Mouse (Mus musculus): ENCODE measurements at regions not wholly inside any gene's neighbourhood (a gene's known extent, or its start where the extent isn't known, plus 50 kb on each side); places are given as distances from the start of the nearest gene placed in this dataset.

GRCm38 (mm10) chr11:31787917-31788703, 83.9 kb upstream of the Cpeb4 start:
- no peak for TF ChIP-seq POLR2A (IDR thresholded peaks at IDR 0.05; ENCODE audit: control insufficient read depth, extremely low read depth, insufficient read depth, low read length, poor library complexity)
- no peak for TF ChIP-seq CTCF (IDR thresholded peaks at IDR 0.05; ENCODE audit: borderline replicate concordance, control insufficient read depth, extremely low read depth, insufficient read depth, low read length, poor library complexity)
